Mouse (Mus musculus): Measurements from ENCODE around the gene Slain2.

DNA sequence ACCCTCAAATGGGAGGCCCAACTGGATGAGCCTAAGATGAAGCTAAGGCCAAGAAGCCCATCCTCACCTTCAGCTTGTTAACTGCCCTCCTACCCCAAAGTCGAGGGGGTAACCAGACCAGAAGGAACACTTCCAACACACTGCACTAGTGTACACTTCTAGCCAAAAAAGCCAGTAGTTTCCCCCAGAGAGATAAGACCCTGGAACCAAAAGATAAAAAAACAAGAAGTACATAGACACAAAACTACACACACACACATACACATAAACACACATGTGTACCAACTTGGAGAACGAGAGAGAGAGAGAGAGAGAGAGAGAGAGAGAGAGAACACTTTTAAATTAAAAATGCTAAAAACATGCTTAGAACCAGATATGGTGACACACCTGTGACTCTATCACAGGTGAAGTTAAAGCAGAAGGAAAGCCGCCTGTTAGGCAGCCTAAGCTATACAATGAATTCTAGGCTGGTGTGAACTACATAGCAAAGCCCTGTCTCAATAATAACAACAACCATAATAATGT, 49.4 kb upstream of the Slain2 start:
- TF ChIP-seq POLR2A (IDR thresholded peaks at IDR 0.05; ENCODE audit: insufficient read depth, low read length) (no peak), CTCF (IDR thresholded peaks at IDR 0.05; ENCODE audit: low read depth, low read length) (no peak)
